Mouse (Mus musculus): ENCODE results near the gene Prss29.

- TF ChIP-seq EP300 (IDR thresholded peaks at IDR 0.05; ENCODE audit: low read depth), result no peak
- no peak for TF ChIP-seq CTCF (IDR thresholded peaks at IDR 0.05; ENCODE audit: low read depth)
Measured at GRCm38 (mm10) chr17:25366005-25366404, 47.6 kb downstream of the Prss29 start, which contains the start of gene Tpsb2.
